Mouse (Mus musculus): ENCODE results near the gene Exoc7.

The Exoc7 gene

GRCm38 (mm10) chr11:116312359-116312758 is 5.3 kb upstream of the Exoc7 start:
- no peak for DNase-seq (ENCODE audit: low spot score)

GRCm38 (mm10) chr11:116311169-116311568 is 4.1 kb upstream of the Exoc7 start:
- DNase-seq (ENCODE audit: low spot score) = peak; percentile 70

GRCm38 (mm10) chr11:116309601-116310000 is 2.6 kb upstream of the Exoc7 start:
- no peak for DNase-seq (ENCODE audit: low spot score)

GRCm38 (mm10) chr11:116307762-116308531 is 914 bp upstream of the Exoc7 start:
- DNase-seq (ENCODE audit: low spot score) = peak; percentile 80

- peak; percentile 93 for DNase-seq (ENCODE audit: low spot score)
Observed at GRCm38 (mm10) chr11:116306126-116306982, 679 bp downstream of the Exoc7 start.

GRCm38 (mm10) chr11:116305423-116305822 is 1.6 kb downstream of the Exoc7 start:
- no peak for DNase-seq (ENCODE audit: low spot score)

GRCm38 (mm10) chr11:116298621-116299020 is 8.4 kb downstream of the Exoc7 start:
- DNase-seq (ENCODE audit: low spot score) = no peak

- DNase-seq (ENCODE audit: low spot score) = no peak
Observed at GRCm38 (mm10) chr11:116298221-116298620, 8.8 kb downstream of the Exoc7 start.

- no peak for DNase-seq (ENCODE audit: low spot score)
Observed at GRCm38 (mm10) chr11:116297017-116297416, 10.0 kb downstream of the Exoc7 start.

- peak; percentile 81 for DNase-seq (ENCODE audit: low spot score)
Observed at GRCm38 (mm10) chr11:116296191-116296734, 10.8 kb downstream of the Exoc7 start.

GRCm38 (mm10) chr11:116294319-116294718 is 12.7 kb downstream of the Exoc7 start:
- no peak for DNase-seq (ENCODE audit: low spot score)

GRCm38 (mm10) chr11:116293538-116294137 is 13.4 kb downstream of the Exoc7 start:
- DNase-seq (ENCODE audit: low spot score) = no peak

GRCm38 (mm10) chr11:116292401-116292800 is 14.6 kb downstream of the Exoc7 start:
- DNase-seq (ENCODE audit: low spot score) = no peak

- no peak for DNase-seq (ENCODE audit: low spot score)
Observed at GRCm38 (mm10) chr11:116290556-116290955, 16.5 kb downstream of the Exoc7 start.

- no peak for DNase-seq (ENCODE audit: low spot score)
Observed at GRCm38 (mm10) chr11:116287351-116287750, 19.7 kb downstream of the Exoc7 start.

- no peak for DNase-seq (ENCODE audit: low spot score)
Observed at GRCm38 (mm10) chr11:116285770-116286191, 21.3 kb downstream of the Exoc7 start.

- no peak for DNase-seq (ENCODE audit: low spot score)
Observed at GRCm38 (mm10) chr11:116283982-116284381, 23.1 kb downstream of the Exoc7 start.

- no peak for DNase-seq (ENCODE audit: low spot score)
Observed at GRCm38 (mm10) chr11:116282912-116283521, 24.0 kb downstream of the Exoc7 start.

- DNase-seq (ENCODE audit: low spot score) = no peak
Observed at GRCm38 (mm10) chr11:116282089-116282488, 24.9 kb downstream of the Exoc7 start.

GRCm38 (mm10) chr11:116281671-116282070 is 25.4 kb downstream of the Exoc7 start:
- no peak for DNase-seq (ENCODE audit: low spot score)

GRCm38 (mm10) chr11:116280751-116281663 is 26.0 kb downstream of the Exoc7 start, which contains the start of gene Galr2:
Galr2 (plus strand) TSS chr11:116280939.
- DNase-seq (ENCODE audit: low spot score) = no peak
